Mouse (Mus musculus) left cerebral cortex, postnatal 25 days (tissue): Measurements from ENCODE around the gene H1foo. TPM values are rescaled to one million over a fixed set of nuclear protein-coding genes. Genes with fewer than 3 reads are reported as not detected.

Experiments
- DNase-seq, 2 experiments: peaks; one replicate each; pipeline ENCODE4 v3.0.0; 2022; ENCODE audit warnings: low spot score in 2 of 2, mixed read lengths in 1 of 2
- intact Hi-C: fragments of 180-260 bp; cut with DNase I; formaldehyde crosslinking; loops from one replicate; pipeline ENCODE4 v1.15.1; 2025
- total RNA-seq, 2 experiments: library from RNA; stranded (reverse); gene quantifications; 2 replicates each; pipeline ENCODE4 v1.2.3; 2021

Gene H1foo
- not detected for total RNA-seq

- intact Hi-C loops = no loop called here
- DNase-seq = no peak
Observed at GRCm38 (mm10) chr6:115944638-115945037, at the start of gene H1foo. H1foo (plus strand) TSS chr6:115944938.

DNA sequence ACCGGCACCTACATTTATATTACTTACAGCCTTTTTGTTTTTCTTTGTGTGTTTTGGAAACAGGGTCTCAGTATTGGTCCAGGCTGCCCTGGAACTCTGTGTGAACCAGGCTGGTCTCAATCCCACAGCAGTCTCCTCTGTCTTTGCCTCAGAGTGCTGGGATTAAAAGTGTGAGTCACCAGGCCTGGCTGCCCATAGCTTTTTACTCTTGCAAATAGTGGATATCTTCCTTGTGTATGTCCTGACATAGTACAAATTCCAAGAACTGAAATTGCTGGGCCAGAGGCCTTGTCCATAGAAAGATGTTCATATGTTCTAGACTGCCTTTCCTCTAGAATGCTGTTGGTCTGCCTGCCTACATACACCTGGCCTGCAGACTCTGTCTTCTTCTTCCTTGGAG is 48.4 kb upstream of the H1foo start:
- no peak for DNase-seq
- intact Hi-C loops = no loop called here

DNA sequence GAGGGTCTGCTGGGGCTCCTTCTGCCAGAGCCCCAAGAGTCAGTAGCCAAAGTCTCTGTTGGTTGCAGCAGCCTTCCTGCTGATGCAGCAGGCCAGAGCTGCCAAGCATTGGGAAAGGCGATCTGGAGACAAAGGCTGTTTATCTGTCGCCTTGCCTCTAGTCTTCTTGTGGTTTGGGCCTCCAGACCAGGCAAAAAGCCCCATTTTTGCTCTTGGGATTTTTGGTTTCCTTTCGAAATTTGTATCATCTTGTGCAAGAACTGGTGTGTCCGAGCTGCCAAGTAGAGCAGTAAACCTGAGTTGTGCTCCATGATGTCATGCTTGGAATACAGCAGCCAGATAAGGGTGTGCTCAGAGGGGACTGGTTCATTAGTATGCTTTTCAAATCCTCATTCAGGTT is 47.6 kb upstream of the H1foo start:
- intact Hi-C loops = no loop called here
- no peak for DNase-seq

- intact Hi-C loops = no loop called here
- DNase-seq = no peak
Observed at GRCm38 (mm10) chr6:115897926-115898520, 46.7 kb upstream of the H1foo start.

- intact Hi-C loops = loop anchor here (1.0 to 5.0 kb wide), 3 partner anchors 94 to 236 kb away; partner anchors contain the start of gene Plxnd1
- DNase-seq = peak; percentile 83 to 93
Observed at GRCm38 (mm10) chr6:115901062-115901461, 43.7 kb upstream of the H1foo start.

DNA sequence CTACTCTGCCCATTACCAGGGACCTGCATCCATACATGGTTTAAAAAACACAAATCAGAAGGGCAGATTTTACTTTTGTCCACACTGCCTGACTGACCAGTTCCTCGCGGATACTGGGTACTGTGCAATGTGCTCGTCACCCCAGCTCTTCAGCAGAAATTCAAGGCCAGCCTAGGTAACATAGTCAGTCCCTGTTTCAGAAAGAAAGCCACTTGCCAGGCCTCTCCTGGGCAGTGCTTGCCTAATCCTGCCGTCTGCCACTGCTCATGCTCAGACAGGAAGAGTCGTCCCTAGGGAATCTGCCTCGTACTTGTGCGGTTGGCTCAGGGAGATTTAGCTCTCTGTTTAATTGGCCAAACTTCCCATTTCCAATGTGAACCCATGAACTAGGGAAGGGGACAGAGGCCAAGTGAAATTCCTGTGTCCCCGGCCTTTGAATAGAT is 43.2 kb upstream of the H1foo start:
- DNase-seq = no peak
- intact Hi-C loops = loop anchor here (1.0 to 5.0 kb wide), 3 partner anchors 93 to 236 kb away; partner anchors contain the start of gene Plxnd1

DNA sequence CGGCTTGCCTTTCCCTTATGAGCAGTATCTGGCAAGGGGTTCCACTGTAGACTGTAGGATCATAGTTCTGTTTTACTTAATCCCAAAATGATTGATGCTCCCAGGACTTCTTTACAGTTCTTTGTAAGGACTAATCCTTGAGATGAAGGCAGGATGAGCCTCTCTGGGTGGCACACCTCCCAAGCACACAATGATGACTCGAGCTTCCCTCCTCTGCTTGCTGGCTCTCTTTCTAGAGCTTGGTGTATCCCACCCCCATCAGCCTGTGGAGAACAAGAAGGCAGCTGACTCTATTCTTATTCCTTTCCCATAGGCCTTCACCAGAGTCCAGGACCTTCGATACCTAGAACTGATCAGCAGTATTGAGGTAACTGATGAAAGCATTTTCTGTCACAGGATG is 42.2 kb upstream of the H1foo start:
- intact Hi-C loops = loop anchor here (5.0 kb wide), 1 partner anchor 235 kb away; no protein-coding TSS in a partner anchor

GRCm38 (mm10) chr6:115905568-115905967 is 39.2 kb upstream of the H1foo start:
- no peak for DNase-seq
- intact Hi-C loops = no loop called here

More for the DNA sequence above, 42.2 kb upstream of the H1foo start:
- DNase-seq = peak in 1 of 2 experiments; percentile 80

DNA sequence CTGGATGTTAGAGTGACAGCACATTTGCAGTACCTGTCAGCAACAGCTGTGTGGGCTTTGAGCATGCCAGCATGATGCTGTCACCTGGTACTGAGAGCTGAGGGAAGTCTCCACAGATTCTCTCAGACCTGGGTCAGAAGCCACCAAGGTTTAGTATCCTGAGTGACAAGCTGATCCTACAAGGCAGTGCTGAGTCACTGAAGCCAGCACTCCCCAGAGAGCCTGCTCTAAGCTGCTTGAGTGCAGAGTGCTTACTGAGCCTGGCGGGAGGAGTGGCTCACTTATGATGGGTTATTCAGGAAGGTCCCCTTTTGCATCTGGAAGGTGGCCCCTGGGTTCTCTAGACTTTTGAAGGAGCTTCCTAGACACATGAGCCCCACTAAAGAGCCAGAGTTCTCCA is 38.3 kb upstream of the H1foo start:
- intact Hi-C loops = no loop called here
- DNase-seq = no peak

DNA sequence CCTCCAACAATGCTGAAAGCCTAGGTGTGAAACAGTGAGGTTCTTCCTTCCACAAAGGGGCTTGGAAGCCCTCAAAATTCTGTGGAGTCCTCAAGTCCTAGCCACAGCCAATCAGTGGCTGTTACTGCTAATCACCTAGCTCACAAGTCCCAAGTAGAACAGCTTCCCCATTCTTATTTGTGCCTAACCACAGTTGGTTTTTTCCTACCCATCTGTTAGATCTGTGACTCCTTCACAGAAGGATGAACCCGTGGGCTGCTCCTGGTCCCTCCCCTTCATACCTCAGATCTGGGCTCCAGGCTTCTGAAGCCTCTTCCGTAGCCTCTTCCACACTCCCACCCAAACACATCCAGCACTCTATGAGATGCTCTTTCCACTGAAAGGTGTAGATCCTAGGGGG is 37.9 kb upstream of the H1foo start:
- intact Hi-C loops = no loop called here
- no peak for DNase-seq

DNA sequence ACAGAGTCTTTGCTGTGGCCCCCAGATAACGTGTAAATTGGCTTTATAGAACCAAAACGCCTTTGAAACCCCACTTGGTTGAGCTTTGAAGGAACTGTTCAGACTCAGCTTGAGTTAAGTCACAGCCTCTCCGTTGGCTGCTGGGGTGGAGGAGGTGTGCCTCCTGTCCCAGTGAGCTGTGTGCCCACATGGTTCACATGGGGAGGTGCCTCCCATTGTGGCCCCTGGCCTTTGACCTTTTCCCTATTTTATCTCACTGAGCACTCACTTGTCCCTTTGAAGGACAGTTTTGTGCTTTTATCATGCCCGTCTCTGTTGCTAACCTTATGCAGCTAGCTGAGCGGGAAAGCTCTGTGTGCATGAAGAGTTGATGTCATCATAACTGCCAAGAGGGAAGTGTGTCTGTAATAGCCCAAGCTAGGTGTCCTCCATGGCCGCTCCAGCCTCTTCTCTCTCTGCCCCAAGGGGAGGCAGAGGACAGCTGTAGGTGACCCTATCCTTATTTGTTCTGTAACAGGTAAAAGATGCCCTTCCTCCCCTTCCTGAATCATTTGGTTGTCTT is 36.2 kb upstream of the H1foo start:
- intact Hi-C loops = no loop called here

DNA sequence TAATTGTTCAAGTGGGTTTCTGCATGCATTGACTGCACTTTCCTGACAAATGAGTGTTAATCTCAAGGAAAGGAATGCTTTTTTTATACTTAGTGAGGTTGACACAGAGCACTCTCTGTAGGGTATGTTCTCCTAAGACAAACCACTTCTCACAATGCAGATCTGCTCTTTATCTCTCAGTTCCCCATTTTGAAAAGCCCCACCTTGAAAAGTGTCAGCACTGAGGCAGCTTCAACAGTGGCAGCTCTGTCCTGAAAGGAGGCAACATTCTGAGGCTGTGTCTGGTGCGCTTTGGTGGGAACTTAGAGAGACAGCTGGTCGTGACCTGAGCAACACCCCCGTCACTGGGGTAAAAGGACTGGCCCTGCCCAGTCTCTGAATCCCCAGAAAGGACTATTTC is 35.7 kb upstream of the H1foo start:
- intact Hi-C loops = no loop called here
- DNase-seq = no peak

More for the DNA sequence above, 36.2 kb upstream of the H1foo start:
- DNase-seq = no peak

DNA sequence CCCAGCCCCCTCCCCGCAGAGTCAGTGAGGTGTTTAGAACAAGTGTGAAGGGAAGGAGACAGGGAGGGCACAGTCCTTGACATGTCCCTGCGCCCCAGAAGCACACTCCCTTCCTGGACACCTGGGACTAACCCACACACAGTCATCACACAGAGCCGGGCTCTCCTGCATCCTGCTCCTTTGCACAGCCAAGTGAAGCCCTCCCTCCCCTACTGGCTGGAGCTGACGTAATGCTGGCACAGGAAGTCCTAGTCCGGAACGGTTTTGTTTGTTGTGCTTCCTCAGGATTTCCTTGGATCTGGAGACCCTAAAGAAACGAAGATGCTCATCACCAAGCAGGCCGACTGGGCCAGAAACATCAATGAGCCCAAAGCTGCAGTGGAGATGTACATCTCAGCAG is 34.8 kb upstream of the H1foo start:
- intact Hi-C loops = no loop called here

GRCm38 (mm10) chr6:115911763-115912162 is 33.0 kb upstream of the H1foo start:
- intact Hi-C loops = no loop called here
- no peak for DNase-seq

More for the DNA sequence above, 34.8 kb upstream of the H1foo start:
- no peak for DNase-seq

DNA sequence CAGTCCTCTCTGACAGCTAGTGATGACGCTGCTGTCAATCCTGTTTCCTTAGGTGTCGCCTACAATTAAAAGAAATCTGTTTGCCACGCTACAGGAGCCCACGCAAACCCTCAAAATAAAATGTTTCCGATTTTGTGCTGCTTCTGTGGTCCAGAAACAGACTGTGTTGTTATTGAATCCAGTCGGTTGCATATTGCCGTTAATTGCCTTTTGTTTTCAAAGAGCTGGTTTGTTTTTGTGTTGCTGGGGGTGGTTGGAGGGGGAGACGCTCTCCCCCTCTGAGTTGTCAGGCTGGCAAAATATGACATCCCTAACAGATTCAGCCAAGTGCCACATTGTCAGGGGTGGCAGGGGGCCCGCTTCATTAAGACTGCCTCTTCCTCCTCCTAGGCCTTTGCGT is 31.3 kb upstream of the H1foo start:
- peak in 1 of 2 experiments; percentile 66 for DNase-seq
- intact Hi-C loops = no loop called here

DNA sequence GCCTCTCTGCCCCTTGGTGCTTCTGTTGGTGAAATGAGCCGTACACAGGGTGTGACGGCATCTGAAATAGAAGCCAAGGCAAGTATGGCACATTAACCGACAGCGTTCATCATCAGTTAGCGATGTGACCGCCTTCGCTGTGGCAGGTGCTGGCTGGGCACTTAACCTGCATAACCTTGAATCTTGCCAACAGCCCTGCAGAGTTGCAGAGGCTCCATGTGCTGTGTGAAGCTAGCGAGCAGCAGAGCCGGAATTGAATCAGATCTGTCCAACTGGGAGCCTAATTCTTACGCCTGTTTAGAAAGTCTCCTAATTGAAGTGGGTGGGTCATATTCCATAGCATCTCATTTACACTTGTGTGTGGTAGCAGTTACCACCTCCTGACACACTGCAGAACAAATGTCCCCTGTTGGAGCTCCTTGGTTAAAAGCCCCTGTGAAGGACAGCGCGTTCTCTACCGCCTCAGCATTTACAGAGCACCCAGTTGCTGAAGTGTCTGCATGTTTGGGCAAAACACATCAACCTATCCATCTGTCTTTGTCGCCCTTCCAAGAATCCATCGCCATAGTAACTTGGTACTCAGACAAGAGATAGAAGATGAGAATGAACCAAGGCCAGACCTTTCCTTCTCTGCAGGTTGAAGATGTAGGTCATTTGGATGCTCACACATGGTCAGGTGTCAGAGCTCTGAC is 30.1 kb upstream of the H1foo start:
- intact Hi-C loops = loop anchor here (1.0 to 2.0 kb wide), 2 partner anchors 23 to 76 kb away; no protein-coding TSS in a partner anchor
- peak; percentile 69 to 87 for DNase-seq

DNA sequence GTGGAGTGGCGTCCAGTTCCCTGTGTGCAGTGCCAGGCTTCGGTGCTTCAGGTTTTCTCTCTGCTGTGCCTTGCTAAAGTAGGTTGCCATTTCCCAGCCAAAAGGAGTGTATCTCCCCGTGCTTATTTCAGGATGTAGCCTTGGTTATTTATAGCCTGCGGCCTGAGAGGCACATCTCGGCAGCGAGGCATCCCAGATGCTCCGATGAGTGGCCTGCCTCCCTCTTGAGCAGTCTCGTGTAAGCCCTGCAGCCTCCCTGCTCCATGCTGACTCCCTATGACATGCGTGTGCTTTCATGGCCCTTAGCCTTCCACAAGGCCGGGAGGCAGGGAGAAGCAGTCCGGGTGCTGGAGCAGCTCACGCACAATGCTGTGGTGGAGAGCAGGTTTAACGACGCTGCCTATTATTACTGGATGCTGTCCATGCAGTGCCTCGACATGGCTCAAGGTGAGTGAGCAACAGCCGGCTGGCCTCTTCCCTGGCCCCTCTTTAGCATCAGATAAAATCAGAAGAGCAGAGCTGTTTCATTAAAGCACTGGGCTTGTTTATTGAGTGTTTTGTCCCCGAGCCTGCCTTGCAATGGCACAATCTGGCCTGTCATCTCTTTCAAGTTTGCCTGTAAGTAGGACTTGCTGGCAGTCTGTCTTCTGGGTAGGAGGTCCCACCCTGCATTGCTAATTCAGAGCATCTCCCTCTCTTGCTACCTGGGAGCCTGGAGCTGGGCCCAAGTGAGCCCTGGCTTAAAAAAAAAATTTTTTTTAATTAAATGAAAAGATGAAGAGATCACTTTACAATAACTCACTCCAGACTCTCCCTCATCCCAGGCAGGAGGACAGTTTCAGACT is 28.9 kb upstream of the H1foo start:
- DNase-seq = peak; percentile 64 to 90
- intact Hi-C loops = loop anchor here (2.0 kb wide), 1 partner anchor 75 kb away; no protein-coding TSS in a partner anchor

DNA sequence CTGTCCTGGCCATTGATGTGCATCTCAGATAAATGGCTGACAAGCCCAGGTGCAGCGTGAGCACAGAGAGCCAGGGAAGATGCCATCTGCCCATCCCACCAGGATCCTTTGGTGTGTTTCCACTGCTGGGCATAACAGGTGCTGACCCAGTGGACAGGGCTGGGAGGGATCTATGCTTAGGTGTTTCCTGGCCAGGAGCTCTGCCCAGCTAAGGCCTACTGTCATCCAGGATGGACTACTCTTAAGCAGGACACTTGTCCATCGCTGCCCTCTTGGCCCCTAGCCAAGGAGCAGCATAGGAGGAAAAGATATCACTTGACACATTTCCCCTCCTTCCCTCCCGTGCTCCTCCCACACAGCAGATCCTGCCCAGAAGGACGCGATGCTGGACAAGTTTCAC is 28.1 kb upstream of the H1foo start:
- no peak for DNase-seq
- intact Hi-C loops = no loop called here

DNA sequence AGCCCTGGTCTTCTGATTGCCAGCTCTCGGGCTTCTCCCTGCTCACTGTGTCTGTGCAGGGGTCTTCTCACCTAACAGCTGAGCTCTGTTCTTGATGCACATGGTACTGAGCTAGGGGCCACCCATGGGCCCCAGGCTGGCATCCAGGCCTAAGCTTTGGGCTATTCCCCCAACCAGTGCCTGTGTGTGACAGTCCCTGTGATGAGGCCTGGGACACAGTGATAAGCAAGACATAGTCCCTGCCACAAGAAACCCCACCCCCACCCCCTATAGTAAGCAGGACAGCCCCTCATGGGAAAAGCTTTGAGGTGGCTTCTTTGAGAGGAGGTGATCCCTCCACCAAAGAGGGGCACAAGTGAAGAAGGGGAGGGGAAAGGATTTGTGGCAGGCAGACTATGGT is 26.1 kb upstream of the H1foo start:
- no peak for DNase-seq
- intact Hi-C loops = no loop called here

GRCm38 (mm10) chr6:115919876-115920275 is 24.9 kb upstream of the H1foo start:
- intact Hi-C loops = no loop called here
- DNase-seq = no peak
